Mouse (Mus musculus) kidney, adult 11 months (tissue): ENCODE data around the gene Pde10a.
A peak's percentile ranks its signal among the peaks of the same experiment; 100 is the strongest.

Experiments
- DNase-seq: peaks from one replicate; pipeline ENCODE4 v3.0.0; 2022

Gene Pde10a

DNA sequence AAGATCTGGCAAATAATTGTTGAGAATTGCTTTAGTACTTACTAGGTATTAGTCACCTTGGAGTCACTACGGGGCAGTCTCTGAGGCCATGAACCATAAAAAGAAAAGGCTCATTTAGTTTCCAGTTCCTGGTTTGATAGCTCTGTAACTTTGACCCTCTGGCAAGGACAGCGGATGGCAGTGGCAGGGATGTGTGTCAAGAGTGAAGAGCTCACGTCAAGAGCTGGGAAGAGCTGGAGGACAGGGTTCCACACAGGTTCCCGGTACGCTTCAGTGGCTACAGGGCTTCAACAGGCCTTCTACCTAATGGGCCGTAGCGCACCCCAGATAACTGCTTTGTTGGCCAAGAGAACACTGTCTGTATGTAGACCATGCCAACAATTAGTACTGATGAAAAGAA lies 374.0 kb downstream of the Pde10a start:
- DNase-seq = peak; percentile 14

GRCm38 (mm10) chr17:8903555-8904283 lies 378.5 kb downstream of the Pde10a start:
- no peak for DNase-seq

DNA sequence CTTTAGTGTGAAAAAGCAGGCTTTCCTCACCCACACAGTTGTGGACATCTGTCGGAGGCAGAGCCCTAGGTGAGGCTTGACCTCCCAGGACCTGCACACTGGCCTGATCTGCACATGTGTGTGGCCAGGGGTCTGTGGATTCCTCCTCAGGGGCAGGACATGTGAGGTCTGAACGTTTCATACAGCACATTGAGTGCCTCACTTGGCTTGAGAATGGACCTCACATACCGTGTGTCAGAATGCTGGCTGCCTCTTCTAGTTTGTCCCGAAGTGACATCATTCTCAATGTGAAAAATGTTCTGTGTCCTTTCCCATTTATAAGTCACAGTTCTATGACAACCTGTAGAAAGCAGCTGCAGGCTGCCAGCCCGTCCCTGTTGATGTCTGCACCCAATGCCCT lies 385.4 kb downstream of the Pde10a start:
- no peak for DNase-seq

- DNase-seq = no peak
Observed at GRCm38 (mm10) chr17:8912933-8913332, 387.8 kb downstream of the Pde10a start.

- no peak for DNase-seq
Observed at GRCm38 (mm10) chr17:8915693-8916092, 390.5 kb downstream of the Pde10a start.

DNA sequence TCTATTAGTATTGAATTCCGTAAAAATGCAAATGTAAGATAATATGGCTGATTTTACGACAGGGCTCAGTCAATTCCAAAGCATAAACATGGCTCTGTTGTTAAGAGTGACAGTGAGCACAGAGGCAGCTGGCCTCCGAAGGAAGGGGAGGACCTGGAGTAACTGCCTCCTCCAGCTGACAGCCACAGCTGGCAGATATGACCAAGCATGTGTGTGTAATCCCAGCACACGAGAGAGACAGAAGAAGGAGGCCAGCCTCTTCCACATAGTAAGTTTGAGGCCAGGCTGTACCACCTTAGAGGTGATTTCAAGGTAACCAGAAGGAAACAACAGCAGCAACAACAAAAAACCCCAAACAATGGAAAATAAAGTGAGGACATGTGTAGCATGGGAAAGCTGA lies 397.9 kb downstream of the Pde10a start:
- DNase-seq = no peak

DNA sequence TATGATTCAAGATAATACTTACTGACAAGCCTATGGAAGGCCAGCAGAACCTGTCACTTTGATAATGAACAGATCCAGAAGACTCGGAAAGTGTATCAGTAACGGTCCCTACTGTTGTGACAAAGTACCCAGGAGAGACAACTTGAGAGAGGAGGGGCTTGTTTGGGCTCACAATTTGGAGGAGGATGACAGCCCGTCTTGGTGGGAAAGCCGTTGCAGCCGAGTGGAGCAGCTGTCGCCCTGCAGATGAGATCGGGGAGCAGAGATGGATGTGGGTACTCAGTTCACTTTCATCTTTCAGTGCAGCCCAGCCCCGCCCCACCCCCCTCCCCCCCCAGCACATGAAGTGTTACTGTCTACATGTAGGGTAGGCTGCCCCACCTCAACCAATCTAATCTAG lies 398.6 kb downstream of the Pde10a start:
- DNase-seq = no peak

GRCm38 (mm10) chr17:8925819-8926383 lies 400.7 kb downstream of the Pde10a start:
- DNase-seq = no peak

- DNase-seq = no peak
Observed at GRCm38 (mm10) chr17:8928560-8928959, 403.4 kb downstream of the Pde10a start.

DNA sequence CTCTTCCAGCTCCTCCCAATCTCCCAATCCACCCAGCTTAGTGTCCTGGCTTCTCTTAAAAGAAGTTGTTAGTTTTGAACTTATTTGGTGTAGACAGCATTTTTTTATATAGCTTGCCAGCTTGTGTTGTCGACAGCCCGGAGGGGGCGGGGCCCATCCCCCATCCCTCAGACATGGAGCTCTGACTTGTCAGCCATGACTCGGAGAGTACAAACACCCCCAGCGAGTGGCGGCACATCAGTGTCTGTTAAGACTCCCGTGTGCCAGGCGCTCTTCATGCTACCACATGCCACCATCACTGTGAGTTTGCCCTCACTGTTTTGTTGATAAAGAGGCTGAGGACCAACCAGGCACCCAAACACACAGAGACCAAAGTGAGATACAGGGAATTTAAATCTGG lies 404.5 kb downstream of the Pde10a start:
- no peak for DNase-seq

DNA sequence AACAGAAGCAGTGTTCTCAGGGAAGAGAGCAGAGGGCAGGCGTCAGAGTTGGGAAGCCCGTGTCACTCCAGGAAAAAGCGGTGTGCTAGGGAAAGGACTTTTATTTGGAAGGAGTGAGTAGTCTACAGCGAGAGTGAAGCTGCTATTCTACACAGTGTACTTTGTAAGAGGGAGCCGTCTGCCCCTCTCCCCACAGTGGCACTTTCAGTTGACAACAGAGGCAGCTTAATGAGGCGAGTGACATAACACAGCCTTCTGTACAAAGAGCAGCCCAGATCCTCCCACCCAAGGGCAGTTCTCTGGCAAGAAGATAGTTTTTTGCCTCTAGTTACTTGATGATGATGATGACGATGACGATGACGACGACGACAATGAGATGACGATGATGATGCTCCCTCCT lies 410.4 kb downstream of the Pde10a start:
- no peak for DNase-seq

DNA sequence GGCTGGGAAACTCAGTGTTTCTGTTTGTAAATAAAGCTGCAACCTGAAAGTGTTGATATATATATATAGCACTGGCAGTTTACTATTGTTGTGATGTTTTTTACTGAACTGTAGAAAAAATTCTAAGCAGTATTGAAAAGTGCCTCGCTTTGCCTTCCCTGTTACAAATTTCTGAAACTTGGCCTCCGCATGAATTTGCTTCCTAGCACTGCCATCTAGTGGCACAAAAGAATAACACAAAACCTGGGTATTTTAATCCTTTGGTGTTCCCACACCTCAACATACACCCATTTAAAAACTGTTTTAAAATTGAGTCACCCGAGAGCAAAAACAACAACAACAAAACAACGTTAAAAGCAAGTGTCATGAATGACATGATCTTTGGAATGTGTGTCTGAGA lies 411.4 kb downstream of the Pde10a start:
- DNase-seq = no peak

DNA sequence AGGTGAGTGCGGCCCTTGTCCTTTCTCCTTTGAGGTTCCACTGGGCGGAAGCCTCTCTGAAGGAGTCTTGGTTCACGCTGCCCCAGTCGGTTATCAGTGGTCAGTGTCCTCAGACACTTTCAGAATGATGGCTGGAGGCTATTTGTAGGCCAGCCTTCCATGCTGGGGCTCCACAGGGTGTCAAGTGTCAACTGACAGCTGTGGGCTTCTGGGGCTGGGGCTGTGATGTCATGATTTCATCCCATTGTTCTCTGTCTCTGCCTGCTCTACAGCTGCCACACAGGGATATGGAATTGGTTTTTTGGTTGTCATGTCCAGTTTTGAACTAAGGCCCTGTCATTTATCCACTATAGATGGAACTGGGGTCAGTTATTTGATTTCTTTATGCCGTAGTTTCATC lies 426.4 kb downstream of the Pde10a start:
- DNase-seq = no peak

DNA sequence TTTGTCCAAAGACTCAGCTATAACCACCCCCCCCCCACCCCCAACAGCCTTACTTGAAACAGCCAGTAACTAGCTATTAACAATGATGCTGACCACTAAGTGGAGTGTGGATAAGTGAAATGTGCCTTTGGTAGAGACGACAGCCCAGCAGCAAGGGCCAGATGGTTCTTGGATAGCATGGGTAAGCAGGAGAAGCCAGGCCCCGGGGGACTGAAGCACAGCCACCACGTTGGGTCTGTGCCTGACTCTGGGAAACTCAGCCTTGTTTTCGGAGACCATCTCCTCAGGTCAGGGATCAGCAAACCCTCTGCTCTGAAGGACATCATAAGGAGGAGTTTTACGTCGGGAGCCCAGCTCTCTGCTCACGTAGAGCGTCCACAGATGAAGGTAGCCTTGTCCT lies 427.8 kb downstream of the Pde10a start:
- DNase-seq = no peak

DNA sequence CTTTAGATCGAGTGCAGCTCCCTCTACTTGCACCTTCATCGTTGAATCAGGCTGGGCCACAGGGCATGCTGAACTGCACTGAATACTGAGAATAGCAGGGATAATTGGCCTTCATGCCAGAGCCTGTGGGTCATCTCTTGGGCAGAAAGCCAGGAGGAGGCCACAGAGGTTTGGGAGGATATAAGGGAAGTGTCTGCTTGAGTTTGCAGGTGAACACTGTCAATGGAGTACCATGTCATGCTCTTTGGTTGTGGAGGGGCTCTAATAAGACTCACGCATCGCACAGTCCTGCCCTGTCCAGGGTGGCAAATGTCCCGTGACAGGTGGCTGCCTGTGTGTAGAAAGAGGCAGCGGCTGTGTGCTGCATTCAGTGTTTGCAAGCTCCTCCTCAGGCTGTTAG lies 433.0 kb downstream of the Pde10a start:
- no peak for DNase-seq

GRCm38 (mm10) chr17:8960386-8960785 lies 435.2 kb downstream of the Pde10a start:
- DNase-seq = no peak

GRCm38 (mm10) chr17:8961097-8961496 lies 435.9 kb downstream of the Pde10a start:
- no peak for DNase-seq

- DNase-seq = no peak
Observed at GRCm38 (mm10) chr17:8961644-8962043, 436.5 kb downstream of the Pde10a start.

GRCm38 (mm10) chr17:8965177-8965576 lies 440.0 kb downstream of the Pde10a start:
- no peak for DNase-seq

DNA sequence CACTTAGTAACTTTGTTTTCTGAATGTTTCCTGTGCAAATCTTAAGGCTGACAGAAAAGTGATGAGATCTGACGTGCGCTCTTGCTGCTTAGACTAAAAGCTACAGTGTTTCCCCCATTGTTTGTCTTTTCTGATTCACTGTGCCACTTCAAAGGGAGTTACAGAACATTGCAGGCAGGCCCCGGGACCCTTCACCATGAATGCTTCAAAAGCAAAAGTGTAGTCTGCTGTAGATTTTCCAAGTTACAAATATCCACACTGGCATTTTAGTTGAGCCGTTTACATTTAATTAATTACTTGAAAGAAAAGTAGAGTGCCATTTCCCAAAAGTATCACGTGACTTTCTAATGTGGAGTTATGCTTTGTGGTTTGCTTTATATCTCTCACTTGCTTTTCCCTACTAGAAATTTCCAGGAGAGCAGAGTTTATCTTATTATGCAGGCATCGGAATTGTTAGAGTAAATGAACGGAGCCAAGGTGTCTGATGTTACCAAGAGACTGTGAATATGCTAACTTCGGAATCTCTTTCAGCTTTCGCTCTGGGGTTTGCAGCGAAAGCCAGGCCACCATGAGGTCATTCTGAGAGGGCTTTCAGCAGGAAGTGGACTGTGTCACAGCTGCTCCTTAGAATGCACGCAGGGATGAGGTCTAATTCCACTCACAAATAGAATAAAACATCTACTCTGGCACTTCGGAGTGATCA lies 447.1 kb downstream of the Pde10a start:
- no peak for DNase-seq

DNA sequence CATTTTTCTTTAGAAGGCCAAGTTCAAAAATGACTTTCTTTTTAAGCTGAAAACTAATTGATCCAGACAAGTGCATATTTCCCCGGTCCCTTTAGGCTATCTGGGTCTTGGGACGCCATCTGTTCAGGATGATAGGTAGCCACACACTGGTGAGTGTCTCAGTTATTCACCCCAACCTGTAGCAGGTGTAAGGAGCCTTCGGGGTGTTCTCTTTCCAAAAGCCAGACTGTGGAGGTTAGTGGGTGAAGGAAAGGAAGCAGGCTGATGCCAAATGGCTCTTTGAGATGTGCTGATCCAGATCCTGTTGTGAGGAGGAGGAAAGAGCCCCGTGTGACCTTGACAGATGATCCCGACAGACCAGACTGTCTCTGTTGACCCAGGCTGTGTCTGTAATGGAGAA lies 448.2 kb downstream of the Pde10a start:
- DNase-seq = no peak

DNA sequence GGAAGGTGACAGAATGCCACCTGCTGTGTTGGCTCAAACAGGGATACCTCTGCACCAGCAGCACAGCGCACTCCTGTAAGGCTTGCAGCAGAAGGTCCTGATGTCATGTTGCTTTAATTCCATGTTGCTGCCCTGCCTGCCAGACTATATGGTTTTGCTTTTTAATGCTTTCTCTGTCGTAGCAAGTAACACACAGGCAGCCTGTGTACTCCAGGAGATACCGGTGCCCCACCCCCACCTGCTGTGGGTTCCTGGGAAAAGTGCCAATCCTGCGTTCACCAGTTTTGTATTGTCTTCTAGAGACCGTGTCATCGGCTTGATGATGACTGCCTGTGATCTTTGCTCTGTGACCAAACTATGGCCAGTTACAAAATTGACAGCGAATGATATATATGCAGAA lies 449.3 kb downstream of the Pde10a start:
- DNase-seq = no peak

DNA sequence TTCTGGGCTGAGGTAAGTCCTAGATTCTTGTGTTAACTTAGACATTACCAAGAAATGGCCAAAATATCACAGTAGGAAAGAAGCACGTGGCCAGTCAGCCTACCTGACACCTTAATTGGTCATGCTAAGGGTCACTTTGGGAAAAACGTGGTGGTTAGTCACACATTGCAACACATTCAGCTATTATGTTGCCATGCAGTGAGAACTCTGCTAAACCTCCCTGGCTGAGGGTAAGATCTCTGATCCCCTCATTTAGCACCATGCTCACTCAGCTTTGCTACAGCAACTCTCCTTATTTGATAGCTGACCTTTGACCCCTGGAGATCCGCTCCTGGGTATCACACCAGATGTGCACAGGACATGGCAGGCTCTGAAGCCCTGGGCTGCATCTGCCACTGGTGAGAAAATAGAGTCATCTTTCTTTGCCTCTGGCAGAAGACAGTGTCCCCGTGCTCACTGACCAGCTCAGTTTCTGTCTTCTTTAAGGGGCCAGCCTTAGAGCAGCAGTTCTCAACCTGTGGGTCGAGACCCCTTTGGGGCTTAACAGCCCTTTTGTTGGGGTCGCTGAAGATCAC lies 449.7 kb downstream of the Pde10a start:
- no peak for DNase-seq

- no peak for DNase-seq
Observed at GRCm38 (mm10) chr17:8976745-8977144, 451.6 kb downstream of the Pde10a start.
